Mouse (Mus musculus): ENCODE data around the gene Hmcn2. TPM values are rescaled to one million over a fixed set of nuclear protein-coding genes. Genes with fewer than 3 reads are reported as not detected.
A peak's percentile ranks its signal among the peaks of the same experiment; 100 is the strongest.

Hmcn2 gene
- polyA plus RNA-seq, 1 experiment from 2014 or later, result 0.12 TPM

DNA sequence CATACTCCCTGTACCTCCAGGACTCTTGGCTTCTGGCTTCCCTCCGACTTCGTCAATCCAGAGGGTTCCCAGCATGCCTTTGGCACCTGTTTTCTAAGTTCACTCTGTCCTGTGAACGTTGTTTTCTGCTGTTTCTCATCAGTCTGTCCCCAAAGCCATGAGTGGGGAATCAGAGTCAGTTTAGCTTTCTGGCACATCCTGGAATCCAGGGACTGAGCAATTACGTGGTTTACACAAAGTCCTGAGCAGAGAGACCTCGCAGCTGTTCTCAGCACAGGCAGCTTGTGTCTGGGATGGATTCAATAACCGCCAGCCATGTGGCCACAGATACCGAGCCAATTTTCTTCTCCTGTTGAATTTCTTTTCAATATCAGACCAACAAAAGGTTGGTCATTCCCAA, 53.0 kb downstream of the Hmcn2 start:
- WGBS, result 83% methylated on average over 7 of the region's 7 CpGs
- H3K4me2 ChIP-seq, result no peak overlapping the region
- no peak overlapping the region for H3K4me3 ChIP-seq
- H3K9ac ChIP-seq, result no peak overlapping the region
- H3K27ac ChIP-seq, result no peak overlapping the region
- ATAC-seq (ENCODE audit: low FRiP score), result no peak
- H3K9me3 ChIP-seq, result 0 out of 2 replicates have a peak, but pooled peaks cover 3% of the 10 kb centered on the region
- H3K27me3 ChIP-seq, result peaks cover 2% of the 10 kb centered on the region; the same call in 1 of the 2 replicates
- no peaks in the 10 kb centered on the region for H3K36me3 ChIP-seq
- no peaks in the 10 kb centered on the region for H3K4me1 ChIP-seq (replicated peaks)

DNA sequence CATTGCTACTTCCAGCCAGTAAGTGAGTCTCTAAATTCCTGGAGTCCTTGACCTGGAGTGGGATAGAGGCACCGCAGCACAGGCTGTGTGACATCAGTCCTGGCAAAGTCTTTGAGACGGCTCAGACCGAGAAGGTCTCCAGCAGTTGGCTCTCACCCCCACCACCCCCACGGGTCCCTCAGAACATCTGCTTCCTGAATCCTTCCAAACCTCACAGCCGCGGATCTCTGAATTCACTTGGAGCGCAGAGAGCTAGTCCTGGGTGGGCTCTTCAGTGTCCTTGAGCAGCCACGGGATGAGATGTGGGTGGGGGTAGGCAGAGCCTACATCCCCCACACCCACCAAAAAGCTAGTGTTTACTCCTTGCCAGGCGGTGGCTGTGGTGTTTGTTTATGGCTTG, 57.2 kb downstream of the Hmcn2 start:
- Histone ChIP-seq H3K9me3 (peaks cover 7% of the 10 kb centered on the region; the same call in 1 of the 2 replicates), H3K27ac (no peak overlapping the region), H3K9ac (no peak overlapping the region)

DNA sequence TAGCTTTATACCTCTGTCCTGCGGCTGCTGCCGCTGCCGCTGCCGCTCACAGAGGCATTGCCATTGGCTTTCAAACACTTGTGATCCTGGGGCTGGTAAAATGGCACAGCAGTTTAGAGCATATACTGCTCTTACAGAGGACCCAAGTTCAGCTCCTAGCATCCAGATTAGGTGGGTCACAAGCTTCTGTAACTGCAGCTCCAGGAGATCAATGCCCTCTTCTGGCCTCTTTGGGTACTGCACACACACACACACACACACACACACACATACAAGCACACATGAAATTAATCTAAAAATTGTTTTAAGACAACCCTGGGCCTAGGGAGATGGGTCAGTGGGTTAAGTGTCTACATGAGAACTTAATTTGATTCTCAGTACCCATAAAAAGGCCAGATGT, 58.0 kb downstream of the Hmcn2 start:
- no peak for ATAC-seq (ENCODE audit: low FRiP score)
- H3K4me3 ChIP-seq, result no peak overlapping the region
- 99% methylated on average over 4 of the region's 4 CpGs for WGBS
- H3K36me3 ChIP-seq, result no peaks in the 10 kb centered on the region
- no peak overlapping the region for H3K9ac ChIP-seq
- H3K27ac ChIP-seq, result no peak overlapping the region
- no peak overlapping the region for H3K4me2 ChIP-seq
- H3K4me1 ChIP-seq (replicated peaks), result no peaks in the 10 kb centered on the region; the same call in 1 of the 2 replicates
- peaks cover 7% of the 10 kb centered on the region; the same call in 1 of the 2 replicates for H3K9me3 ChIP-seq
- H3K27me3 ChIP-seq, result peaks cover 7% of the 10 kb centered on the region; the same call in 1 of the 2 replicates

More for the DNA sequence above, 57.2 kb downstream of the Hmcn2 start:
- Histone ChIP-seq H3K4me1 (replicated peaks) (no peaks in the 10 kb centered on the region; the same call in 1 of the 2 replicates), H3K36me3 (no peaks in the 10 kb centered on the region), H3K27me3 (peaks cover 5% of the 10 kb centered on the region; the same call in 1 of the 2 replicates), H3K4me2 (no peak overlapping the region), H3K4me3 (no peak overlapping the region)
- WGBS, result 80% methylated on average over 9 of the region's 9 CpGs
- no peak for ATAC-seq (ENCODE audit: low FRiP score)

DNA sequence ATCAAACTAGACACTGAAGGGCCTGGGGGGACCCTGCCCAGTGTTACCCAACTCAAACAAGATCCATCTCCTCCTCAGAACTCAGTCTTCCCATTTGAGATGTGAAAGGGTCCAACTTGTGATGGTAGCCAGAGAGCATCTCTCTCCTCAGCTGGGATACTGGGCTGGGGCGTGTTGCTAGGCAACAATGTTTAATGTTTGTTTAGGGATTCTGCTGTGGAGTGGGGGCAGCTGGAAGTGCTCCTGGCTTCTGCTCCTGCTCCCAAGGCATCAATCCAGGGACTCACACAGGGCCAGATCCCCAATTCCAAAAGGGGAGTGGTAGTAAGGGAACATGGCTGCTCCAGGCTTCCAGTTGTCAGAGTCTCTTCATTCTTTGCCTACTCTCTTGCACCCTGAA, 60.2 kb downstream of the Hmcn2 start:
- Histone ChIP-seq H3K4me2 (no peak overlapping the region), H3K4me3 (no peak overlapping the region), H3K4me1 (replicated peaks) (no peaks in the 10 kb centered on the region; the same call in 1 of the 2 replicates), H3K27me3 (0 out of 2 replicates have a peak, but pooled peaks cover 8% of the 10 kb centered on the region), H3K9ac (no peak overlapping the region), H3K27ac (no peak overlapping the region), H3K36me3 (no peaks in the 10 kb centered on the region), H3K9me3 (peaks cover 7% of the 10 kb centered on the region; the same call in 1 of the 2 replicates)
- WGBS, result 64% methylated on average over 1 of the region's 1 CpGs
- ATAC-seq (ENCODE audit: low FRiP score), result no peak

DNA sequence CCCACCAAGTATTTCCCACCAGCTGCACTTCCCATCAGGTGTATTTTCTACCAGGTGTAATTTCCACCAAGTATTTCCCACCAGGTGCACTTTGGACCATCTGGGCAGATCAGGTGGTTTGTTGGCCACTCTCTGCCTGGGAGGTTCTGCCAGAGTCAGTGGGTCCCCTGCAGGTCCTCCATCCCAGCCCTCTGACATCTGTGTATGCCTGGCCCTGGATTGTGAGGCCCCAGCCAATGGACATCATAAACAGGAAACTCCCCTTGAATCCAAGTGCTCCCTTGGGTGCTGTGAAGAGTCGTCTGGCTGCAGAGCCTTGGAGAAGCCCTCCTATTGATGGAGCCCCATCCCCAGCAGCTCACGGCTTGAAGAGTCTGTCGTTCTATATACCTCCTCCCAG, 61.8 kb downstream of the Hmcn2 start:
- no peak overlapping the region for H3K4me3 ChIP-seq
- H3K4me1 ChIP-seq (replicated peaks), result no peaks in the 10 kb centered on the region; the same call in 1 of the 2 replicates
- peaks cover 7% of the 10 kb centered on the region; the same call in 1 of the 2 replicates for H3K9me3 ChIP-seq
- ATAC-seq (ENCODE audit: low FRiP score), result no peak
- no peak overlapping the region for H3K27ac ChIP-seq
- H3K36me3 ChIP-seq, result no peaks in the 10 kb centered on the region
- no peak overlapping the region for H3K9ac ChIP-seq
- H3K4me2 ChIP-seq, result no peak overlapping the region
- 50% methylated on average over 3 of the region's 3 CpGs for whole genome bisulfite sequencing
- H3K27me3 ChIP-seq, result 0 out of 2 replicates have a peak, but pooled peaks cover 8% of the 10 kb centered on the region

DNA sequence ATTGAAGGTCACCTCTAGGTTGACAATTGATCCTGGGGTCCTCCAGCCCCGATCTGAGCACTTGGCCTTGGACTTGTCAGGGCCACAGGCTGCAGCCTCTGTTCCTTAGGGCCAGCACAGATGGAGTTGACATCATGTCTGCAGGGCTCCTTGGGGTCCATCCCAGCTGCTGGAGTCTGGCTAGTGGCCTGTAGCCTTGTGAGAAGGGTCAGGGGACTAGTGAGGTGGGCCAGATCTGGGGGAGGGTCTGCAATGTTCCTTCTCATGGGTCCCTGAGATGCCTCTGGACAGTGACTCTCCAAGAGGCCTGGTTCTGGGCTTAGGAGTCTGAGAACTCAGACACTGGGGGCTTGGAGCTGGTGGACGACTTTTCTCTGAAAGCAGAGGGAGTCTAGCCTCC, 63.3 kb downstream of the Hmcn2 start:
- Histone ChIP-seq H3K4me3 (no peak overlapping the region), H3K27ac (no peak overlapping the region), H3K9me3 (peaks cover 1% of the 10 kb centered on the region; the same call in 1 of the 2 replicates), H3K4me2 (no peak overlapping the region), H3K27me3 (0 out of 2 replicates have a peak, but pooled peaks cover 18% of the 10 kb centered on the region), H3K9ac (no peak overlapping the region), H3K36me3 (no peaks in the 10 kb centered on the region), H3K4me1 (replicated peaks) (no peaks in the 10 kb centered on the region; the same call in 1 of the 2 replicates)
- 73% methylated on average over 2 of the region's 2 CpGs for WGBS
- ATAC-seq (ENCODE audit: low FRiP score), result no peak

DNA sequence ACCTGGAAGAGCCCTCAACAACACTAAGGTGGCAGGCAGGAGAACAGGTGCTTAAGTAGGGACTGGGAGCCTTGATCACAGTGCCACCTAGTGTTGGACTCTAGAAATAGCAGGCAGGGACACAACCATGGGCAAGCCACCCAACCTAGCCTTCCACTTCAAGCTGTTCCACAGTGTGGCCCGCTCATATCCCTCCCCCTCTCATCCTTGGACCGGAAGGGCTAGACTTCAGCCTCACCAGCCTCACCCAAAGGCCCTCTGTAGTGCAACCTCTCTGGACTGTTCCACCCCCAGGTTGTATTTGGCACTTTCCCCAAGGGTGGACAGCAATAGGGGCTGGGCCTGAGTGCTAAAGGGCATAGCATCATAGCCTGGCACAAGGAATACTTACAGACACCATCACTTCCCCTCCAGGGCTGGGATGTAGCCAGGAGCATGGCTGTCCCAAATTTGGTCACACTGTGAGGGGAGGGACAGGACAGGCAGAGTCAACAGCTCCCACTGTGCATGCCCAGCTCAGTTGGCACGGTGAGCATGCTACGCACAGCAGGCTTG, 67.2 kb downstream of the Hmcn2 start:
- no peak overlapping the region for H3K27ac ChIP-seq
- no peak overlapping the region for H3K4me2 ChIP-seq
- no peaks in the 10 kb centered on the region for H3K4me1 ChIP-seq (replicated peaks)
- no peaks in the 10 kb centered on the region for H3K36me3 ChIP-seq
- H3K27me3 ChIP-seq, result 0 out of 2 replicates have a peak, but pooled peaks cover 14% of the 10 kb centered on the region
- no peak overlapping the region for H3K9ac ChIP-seq
- ATAC-seq (ENCODE audit: low FRiP score), result peak; percentile 66; the same call in 1 of the 2 replicates
- no peak overlapping the region for H3K4me3 ChIP-seq
- H3K9me3 ChIP-seq, result no peaks in the 10 kb centered on the region
- 56% methylated on average over 4 of the region's 4 CpGs for WGBS

DNA sequence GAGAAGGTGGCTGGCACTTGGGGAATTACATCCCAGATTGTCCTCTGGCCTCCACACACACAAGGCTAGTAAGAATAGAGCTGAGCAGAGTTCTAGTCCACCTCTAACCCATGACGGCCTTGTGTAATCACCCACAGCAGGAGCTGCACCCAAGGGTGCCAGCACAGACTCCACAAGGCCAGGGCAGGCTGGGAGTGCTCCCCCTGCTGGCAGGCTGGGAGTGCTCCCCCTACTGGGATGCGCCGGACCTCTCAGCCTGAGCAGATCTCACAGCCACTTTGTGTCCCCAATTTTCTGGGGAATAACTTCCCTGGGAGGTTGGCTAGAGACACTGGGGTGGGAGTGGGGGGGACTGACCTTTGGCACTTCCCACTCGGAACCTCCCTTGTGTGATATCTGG, 68.7 kb downstream of the Hmcn2 start:
- no peak overlapping the region for H3K4me3 ChIP-seq
- H3K4me2 ChIP-seq, result no peak overlapping the region
- no peak overlapping the region for H3K9ac ChIP-seq
- no peaks in the 10 kb centered on the region for H3K9me3 ChIP-seq
- no peaks in the 10 kb centered on the region for H3K36me3 ChIP-seq
- 0 out of 2 replicates have a peak, but pooled peaks cover 10% of the 10 kb centered on the region for H3K27me3 ChIP-seq
- WGBS, result 32% methylated on average over 4 of the region's 4 CpGs
- no peak overlapping the region for H3K27ac ChIP-seq
- H3K4me1 ChIP-seq (replicated peaks), result no peaks in the 10 kb centered on the region
- no peak for ATAC-seq (ENCODE audit: low FRiP score)

DNA sequence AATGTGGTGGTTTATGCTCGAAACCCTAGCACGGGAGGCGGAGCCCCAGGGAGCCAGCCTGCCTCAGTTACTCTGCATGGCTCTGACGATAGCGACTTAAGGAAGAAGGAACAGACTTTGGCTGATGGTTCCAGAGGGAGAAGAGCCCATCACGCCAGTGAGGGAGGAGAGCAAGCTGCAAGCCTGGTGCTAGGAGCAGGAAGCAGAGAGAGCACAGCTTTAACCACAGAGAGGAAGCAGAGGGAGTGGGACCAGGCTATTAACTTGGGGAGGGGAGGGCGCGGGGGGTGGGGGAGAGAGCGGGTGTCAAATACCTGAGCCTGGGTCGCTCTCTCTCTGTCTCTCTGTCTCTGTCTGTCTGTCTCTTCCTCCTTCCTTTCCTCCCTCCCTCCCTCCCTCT, 102.8 kb downstream of the Hmcn2 start:
- no peak for ATAC-seq (ENCODE audit: low FRiP score)
- no peaks in the 10 kb centered on the region for H3K36me3 ChIP-seq
- H3K9ac ChIP-seq, result no peak overlapping the region
- peaks cover 14% of the 10 kb centered on the region; the same call in 1 of the 2 replicates for H3K4me1 ChIP-seq (replicated peaks)
- H3K4me2 ChIP-seq, result no peak overlapping the region
- no peak overlapping the region for H3K27ac ChIP-seq
- H3K27me3 ChIP-seq, result 0 out of 2 replicates have a peak, but pooled peaks cover 9% of the 10 kb centered on the region
- H3K4me3 ChIP-seq, result no peak overlapping the region
- WGBS, result 55% methylated on average over 10 of the region's 10 CpGs
- H3K9me3 ChIP-seq, result no peaks in the 10 kb centered on the region

DNA sequence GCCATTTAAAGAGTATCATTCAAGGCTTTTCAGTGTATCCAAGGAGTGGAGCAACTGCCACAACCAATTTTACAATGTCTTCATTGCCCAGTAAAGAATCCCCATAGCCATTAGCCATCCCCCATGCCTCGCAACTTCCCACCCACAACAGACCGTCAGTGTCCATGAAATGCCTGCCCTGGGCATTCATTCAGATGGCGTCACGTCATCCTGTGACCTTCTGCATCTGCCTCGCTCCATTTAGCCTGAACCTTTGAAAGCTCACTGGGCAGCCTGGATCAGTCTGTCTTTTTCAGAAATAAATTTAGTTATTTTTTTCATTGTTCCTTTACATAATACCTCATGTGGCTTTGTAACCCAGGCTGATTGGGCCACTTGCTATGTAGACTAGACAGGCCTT, 103.8 kb downstream of the Hmcn2 start:
- 63% methylated on average over 5 of the region's 5 CpGs for WGBS
- H3K4me1 ChIP-seq (replicated peaks), result peaks cover 14% of the 10 kb centered on the region; the same call in 1 of the 2 replicates

DNA sequence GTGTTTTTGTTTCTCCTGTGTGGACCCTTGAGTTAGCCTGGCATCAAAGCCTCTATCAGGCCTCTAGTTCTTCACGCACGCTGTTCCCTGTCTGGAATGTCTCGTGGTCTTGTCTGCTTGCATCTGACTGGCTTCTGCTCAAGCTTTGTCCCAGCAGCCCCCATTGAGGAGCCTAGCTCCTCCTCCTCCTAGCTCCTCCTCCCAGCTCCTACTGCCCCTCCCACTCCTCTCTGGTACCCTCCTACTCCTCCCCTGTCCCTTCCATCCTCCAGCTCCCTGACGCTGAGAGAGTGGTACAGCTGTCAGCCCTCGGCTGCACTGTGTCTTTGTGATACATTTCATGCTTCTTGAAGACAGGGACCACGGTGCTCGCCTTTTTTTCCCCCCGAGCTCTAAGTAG, 104.4 kb downstream of the Hmcn2 start:
- no peak overlapping the region for H3K4me3 ChIP-seq
- H3K4me1 ChIP-seq (replicated peaks), result peaks cover 14% of the 10 kb centered on the region; the same call in 1 of the 2 replicates
- WGBS, result 17% methylated on average over 8 of the region's 8 CpGs
- H3K9ac ChIP-seq, result no peak overlapping the region
- ATAC-seq (ENCODE audit: low FRiP score), result peak; percentile 72; the same call in 1 of the 2 replicates
- no peak overlapping the region for H3K27ac ChIP-seq
- no peak overlapping the region for H3K4me2 ChIP-seq
- H3K36me3 ChIP-seq, result no peaks in the 10 kb centered on the region
- no peaks in the 10 kb centered on the region for H3K9me3 ChIP-seq
- 0 out of 2 replicates have a peak, but pooled peaks cover 9% of the 10 kb centered on the region for H3K27me3 ChIP-seq

More for the DNA sequence above, 103.8 kb downstream of the Hmcn2 start:
- 0 out of 2 replicates have a peak, but pooled peaks cover 9% of the 10 kb centered on the region for H3K27me3 ChIP-seq
- no peaks in the 10 kb centered on the region for H3K36me3 ChIP-seq
- no peaks in the 10 kb centered on the region for H3K9me3 ChIP-seq
- ATAC-seq (ENCODE audit: low FRiP score), result no peak
- no peak overlapping the region for H3K27ac ChIP-seq
- H3K9ac ChIP-seq, result no peak overlapping the region
- H3K4me2 ChIP-seq, result no peak overlapping the region
- no peak overlapping the region for H3K4me3 ChIP-seq

DNA sequence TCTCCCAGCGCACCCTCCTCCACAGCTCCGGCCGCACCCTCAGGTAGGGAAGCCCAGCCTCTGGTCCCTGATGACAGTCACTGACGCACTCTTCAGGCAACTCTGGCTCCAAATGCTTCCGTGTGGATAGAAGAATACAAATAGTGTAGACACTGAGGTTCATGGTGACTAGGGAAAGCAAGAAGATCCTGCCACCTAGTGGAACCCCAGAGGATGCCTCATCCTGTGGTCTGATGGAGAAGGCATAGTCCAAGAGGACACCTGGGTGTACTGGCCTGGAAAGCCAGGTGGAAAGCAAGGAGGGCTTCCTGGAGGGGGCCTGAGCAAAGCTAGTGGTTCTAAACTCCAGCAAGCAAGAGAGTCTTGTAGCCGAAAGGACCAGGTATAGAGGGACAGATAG, 106.7 kb downstream of the Hmcn2 start:
- H3K27me3 ChIP-seq, result peaks cover 17% of the 10 kb centered on the region; the same call in 1 of the 2 replicates
- ATAC-seq (ENCODE audit: low FRiP score), result no peak

More for the DNA sequence above, 106.7 kb downstream of the Hmcn2 start:
- Histone ChIP-seq H3K27ac (no peak overlapping the region), H3K9me3 (no peaks in the 10 kb centered on the region), H3K9ac (no peak overlapping the region), H3K4me1 (replicated peaks) (peaks cover 14% of the 10 kb centered on the region; the same call in 1 of the 2 replicates), H3K4me2 (no peak overlapping the region), H3K4me3 (no peak overlapping the region), H3K36me3 (no peaks in the 10 kb centered on the region)
- WGBS, result 86% methylated on average over 6 of the region's 6 CpGs
